ENCODE assay signal across 30 mouse cellular contexts in genomic region chr4:64599222-64599621, GRCm38 (mm10).
"Had no signal": no experiment of that assay in that cellular context is flagged by ENCODE, and none has a peak within 500 bp of the region (broad histone marks: within the 10 kb centered on the region; RNA-seq: fewer than 3 reads in every experiment).

No protein-coding gene starts in this region.

- ATAC-seq: hindbrain, embryonic 16.5 days; inflammation-experienced regulatory T-cells, adult 6 months; intestine, embryonic 15.5 days; liver, postnatal 0 days had no signal

- H3K27ac ChIP-seq: gastrocnemius, adult 2 months; heart, embryonic 10.5 days; hindbrain, embryonic 10.5 days; hindbrain, embryonic 12.5 days; hindbrain, embryonic 14.5 days; intestine, embryonic 15.5 days; kidney, postnatal 0 days; layer of hippocampus, adult 2 months; left cerebral cortex, adult 2 months; limb, embryonic 10.5 days; limb, embryonic 12.5 days; liver, embryonic 13.5 days; liver, embryonic 15.5 days had no signal

- H3K4me3 ChIP-seq: gastrocnemius, adult 2 months; heart, embryonic 10.5 days; heart, embryonic 12.5 days; hindbrain, embryonic 10.5 days; hindbrain, embryonic 12.5 days; intestine, embryonic 15.5 days; kidney, embryonic 15.5 days; layer of hippocampus, adult 2 months; left cerebral cortex, adult 2 months; limb, embryonic 10.5 days; limb, embryonic 12.5 days; liver, embryonic 13.5 days; liver, embryonic 15.5 days had no signal

- H3K27me3 ChIP-seq: heart, embryonic 12.5 days; hindbrain, embryonic 12.5 days; intestine, embryonic 15.5 days; kidney, embryonic 15.5 days; limb, embryonic 12.5 days; liver, embryonic 13.5 days; liver, embryonic 15.5 days had no signal

- H3K36me3 ChIP-seq: heart, embryonic 10.5 days; heart, embryonic 12.5 days; hindbrain, embryonic 10.5 days; hindbrain, embryonic 12.5 days; intestine, embryonic 15.5 days; kidney, embryonic 15.5 days; limb, embryonic 10.5 days; limb, embryonic 12.5 days; liver, embryonic 13.5 days; liver, embryonic 15.5 days had no signal

- DNase-seq: gastrocnemius, adult 2 months; gastrocnemius, postnatal 10 days; gastrocnemius, postnatal 25 days; heart, adult 18-20 months; heart, postnatal 10 days; heart, postnatal 4 days; kidney, adult 11 months; kidney, adult 2 months; kidney, adult 9 months; kidney, postnatal 14 days; kidney, postnatal 36 days; liver; liver, embryonic 13.5 days; liver, postnatal 0 days had no signal

- H3K9ac ChIP-seq: heart, embryonic 12.5 days; hindbrain, embryonic 12.5 days; hindbrain, embryonic 14.5 days; intestine, embryonic 15.5 days; kidney, embryonic 15.5 days; limb, embryonic 12.5 days; liver, embryonic 13.5 days; liver, embryonic 15.5 days; liver, postnatal 0 days had no signal

- H3K9me3 ChIP-seq: heart, embryonic 10.5 days; heart, embryonic 12.5 days; hindbrain, embryonic 10.5 days; hindbrain, embryonic 12.5 days; intestine, embryonic 15.5 days; kidney, embryonic 15.5 days; limb, embryonic 10.5 days; limb, embryonic 12.5 days; liver, embryonic 13.5 days; liver, embryonic 15.5 days had no signal

- H3K4me2 ChIP-seq: heart, embryonic 12.5 days; hindbrain, embryonic 12.5 days; hindbrain, embryonic 14.5 days; intestine, embryonic 15.5 days; kidney, embryonic 15.5 days; limb, embryonic 12.5 days; liver, embryonic 11.5 days; liver, embryonic 13.5 days; liver, embryonic 15.5 days had no signal

- H3K4me1 ChIP-seq: heart, embryonic 10.5 days; heart, embryonic 12.5 days; hindbrain, embryonic 10.5 days; hindbrain, embryonic 12.5 days; intestine, embryonic 15.5 days; kidney, embryonic 15.5 days; limb, embryonic 10.5 days; limb, embryonic 12.5 days; liver, embryonic 13.5 days; liver, embryonic 15.5 days had no signal
